Mouse (Mus musculus): Measurements from ENCODE around the gene Lgals9. TPM values are rescaled to one million over a fixed set of nuclear protein-coding genes. Genes with fewer than 3 reads are reported as not detected.
"Not testable (repeated sequence)": the region's sequence is repeated elsewhere in the genome, so short reads cannot be mapped to it uniquely, and the experiment has no call there.

The Lgals9 gene
- polyA plus RNA-seq, 1 experiment from 2014 or later = 12.3 TPM

DNA sequence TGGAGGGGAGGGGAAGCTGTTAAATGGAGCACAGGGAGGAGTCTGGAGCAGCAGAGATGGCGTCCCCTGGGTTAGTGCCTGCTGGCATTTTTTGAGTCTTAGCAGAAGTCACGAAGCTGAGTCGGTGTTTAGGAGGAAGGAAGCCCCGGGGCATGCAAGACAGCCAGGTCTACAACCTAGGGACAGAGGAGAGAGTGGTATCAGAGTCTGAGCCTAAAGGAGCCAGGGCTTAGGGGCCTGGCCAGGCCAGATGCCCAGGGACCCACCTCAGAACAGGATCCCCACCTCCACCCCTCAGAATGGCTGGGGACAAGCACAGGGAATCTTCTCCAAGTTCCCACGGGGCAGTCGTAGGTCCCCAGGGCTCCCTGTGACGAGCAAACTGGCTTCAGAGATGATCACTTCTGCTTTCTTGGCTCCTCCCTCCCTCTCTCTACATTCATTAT, 32.4 kb upstream of the Lgals9 start:
- Histone ChIP-seq H3K36me3 (peaks cover 59% of the 10 kb centered on the region), H3K27ac (no peak overlapping the region), H3K4me3 (no peak overlapping the region), H3K27me3 (no peaks in the 10 kb centered on the region), H3K4me1 (replicated peaks) (peaks cover 15% of the 10 kb centered on the region), H3K9ac (no peak overlapping the region), H3K4me2 (no peak overlapping the region), H3K9me3 (no peaks in the 10 kb centered on the region)
- ATAC-seq (ENCODE audit: low FRiP score) = no peak
- WGBS = 80% methylated on average over 7 of the region's 7 CpGs

DNA sequence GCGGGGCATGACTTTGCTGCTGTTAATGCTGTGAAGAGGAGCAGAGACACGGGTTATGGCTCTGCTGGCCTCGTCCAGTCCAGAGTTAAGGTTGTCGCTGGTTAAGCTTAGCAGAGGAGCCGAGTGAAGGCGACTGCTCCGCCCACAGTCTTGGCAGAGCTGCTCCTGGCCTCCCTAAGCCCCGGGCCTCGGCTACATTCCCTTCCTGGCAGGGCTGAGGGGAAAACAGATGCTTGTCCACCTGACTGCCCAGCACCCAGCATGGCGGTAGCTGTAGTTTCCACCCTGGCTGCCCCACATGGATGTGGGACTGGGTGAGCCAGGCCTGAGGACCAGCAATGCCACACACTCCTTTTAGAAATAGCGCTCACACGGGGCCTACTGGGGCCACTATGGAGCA, 31.5 kb upstream of the Lgals9 start:
- no peak overlapping the region for H3K9ac ChIP-seq
- no peak overlapping the region for H3K27ac ChIP-seq
- 66% methylated on average over 12 of the region's 12 CpGs for WGBS
- no peaks in the 10 kb centered on the region for H3K27me3 ChIP-seq
- H3K4me2 ChIP-seq = no peak overlapping the region
- H3K4me1 ChIP-seq (replicated peaks) = peaks cover 15% of the 10 kb centered on the region
- no peaks in the 10 kb centered on the region for H3K9me3 ChIP-seq
- peaks cover 52% of the 10 kb centered on the region for H3K36me3 ChIP-seq
- ATAC-seq (ENCODE audit: low FRiP score) = no peak
- H3K4me3 ChIP-seq = no peak overlapping the region

DNA sequence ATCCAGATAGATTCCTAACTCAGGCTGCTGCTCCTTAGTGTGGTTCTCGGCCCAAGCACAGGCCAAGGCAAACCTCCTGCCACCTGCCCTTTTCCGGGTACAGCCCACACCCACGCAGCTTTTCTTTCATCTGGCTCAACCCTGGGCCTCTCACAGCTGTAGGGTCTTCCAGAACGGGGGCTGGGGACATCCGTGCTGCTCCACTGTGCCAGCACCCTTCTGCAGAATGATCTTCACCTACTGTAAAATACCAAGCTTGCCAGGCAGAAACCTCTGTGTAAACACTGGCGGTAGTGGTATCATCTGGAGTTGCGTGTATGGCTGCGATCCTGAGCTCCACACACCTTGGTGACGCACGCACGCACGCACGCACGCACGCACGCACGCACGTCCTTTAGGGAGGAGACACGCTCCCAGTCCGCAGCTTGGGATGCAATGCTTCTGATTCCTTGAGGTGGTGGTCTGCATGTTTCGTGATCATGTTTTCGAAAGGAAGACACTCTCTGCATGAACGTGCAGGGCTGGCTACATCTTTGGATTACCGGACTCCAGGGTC, 31.0 kb upstream of the Lgals9 start:
- Histone ChIP-seq H3K36me3 (peaks cover 47% of the 10 kb centered on the region), H3K27ac (no peak overlapping the region), H3K9ac (0 out of 2 replicates have a peak overlapping the region, but pooled peaks have one; percentile 31), H3K4me3 (no peak overlapping the region), H3K27me3 (no peaks in the 10 kb centered on the region), H3K4me2 (no peak overlapping the region), H3K9me3 (no peaks in the 10 kb centered on the region), H3K4me1 (replicated peaks) (peaks cover 15% of the 10 kb centered on the region)
- ATAC-seq (ENCODE audit: low FRiP score) = no peak
- WGBS = 92% methylated on average over 24 of the region's 24 CpGs

DNA sequence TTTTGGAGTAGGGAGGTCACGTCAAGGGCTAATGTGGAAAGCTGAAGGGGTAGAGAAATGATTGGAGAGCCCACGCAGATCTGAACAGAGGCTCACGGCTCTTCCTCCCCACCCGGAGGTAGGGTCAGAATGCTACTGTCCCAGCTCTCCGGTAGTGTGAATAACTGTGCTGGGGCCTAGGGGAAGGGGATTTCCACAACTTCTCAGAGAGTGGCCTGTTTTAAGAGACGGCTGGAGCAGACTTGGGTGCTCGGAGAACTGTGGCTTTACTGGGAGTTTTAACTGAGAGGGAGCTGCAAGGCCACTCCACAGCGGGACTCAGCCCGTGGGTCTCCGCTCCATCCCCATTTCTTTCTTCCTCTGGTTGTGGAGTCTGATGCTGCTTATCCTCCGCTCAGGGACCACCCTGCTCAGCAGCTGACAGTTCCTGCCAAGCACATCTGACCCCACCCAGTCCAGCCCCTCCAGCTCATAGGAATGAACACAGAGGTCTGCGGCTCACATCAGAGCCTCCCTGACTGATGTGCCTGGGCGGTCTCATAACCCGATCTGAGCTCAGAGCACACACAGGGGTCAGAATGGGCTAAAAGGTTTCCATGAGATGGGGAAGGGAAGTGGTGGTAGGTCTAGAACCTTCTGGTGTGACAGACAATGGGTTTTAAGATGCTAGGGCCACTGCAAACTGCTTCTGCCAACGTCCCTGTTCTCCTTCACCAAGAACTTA, 30.0 kb upstream of the Lgals9 start:
- peaks cover 39% of the 10 kb centered on the region for H3K36me3 ChIP-seq
- no peak for ATAC-seq (ENCODE audit: low FRiP score)
- peak overlapping the region; percentile 2; the same call in 1 of the 2 replicates for H3K9ac ChIP-seq
- H3K4me2 ChIP-seq = no peak overlapping the region
- no peak overlapping the region; the same call in 1 of the 2 replicates for H3K27ac ChIP-seq
- no peak overlapping the region for H3K4me3 ChIP-seq
- H3K4me1 ChIP-seq (replicated peaks) = peaks cover 15% of the 10 kb centered on the region
- H3K27me3 ChIP-seq = no peaks in the 10 kb centered on the region
- 73% methylated on average over 15 of the region's 15 CpGs for WGBS
- H3K9me3 ChIP-seq = no peaks in the 10 kb centered on the region

DNA sequence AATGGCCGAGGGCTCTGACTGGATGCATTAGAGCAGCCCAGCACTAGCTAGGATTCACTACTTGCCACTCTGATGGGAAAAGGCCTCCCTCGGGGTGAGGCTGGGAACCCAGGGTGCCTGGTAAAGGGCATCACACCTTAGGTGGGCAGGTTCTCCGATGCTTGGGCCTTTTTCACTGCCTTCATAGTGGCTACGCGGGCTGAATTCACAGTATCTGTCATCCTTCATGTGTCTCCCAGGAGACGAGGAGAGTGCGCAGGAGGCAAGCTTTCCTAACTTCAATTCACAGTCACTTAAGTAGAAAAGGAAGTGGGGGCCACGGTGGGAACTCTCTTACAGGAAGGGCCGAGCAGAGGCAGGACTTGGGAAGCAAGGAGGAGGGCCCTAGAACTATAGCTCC, 29.1 kb upstream of the Lgals9 start:
- H3K9ac ChIP-seq = no peak overlapping the region
- no peaks in the 10 kb centered on the region for H3K27me3 ChIP-seq
- H3K4me2 ChIP-seq = no peak overlapping the region
- peaks cover 30% of the 10 kb centered on the region for H3K36me3 ChIP-seq
- H3K27ac ChIP-seq = no peak overlapping the region
- WGBS = 56% methylated on average over 9 of the region's 9 CpGs
- H3K4me1 ChIP-seq (replicated peaks) = peaks cover 15% of the 10 kb centered on the region
- no peak for ATAC-seq (ENCODE audit: low FRiP score)
- no peak overlapping the region for H3K4me3 ChIP-seq
- no peaks in the 10 kb centered on the region for H3K9me3 ChIP-seq

DNA sequence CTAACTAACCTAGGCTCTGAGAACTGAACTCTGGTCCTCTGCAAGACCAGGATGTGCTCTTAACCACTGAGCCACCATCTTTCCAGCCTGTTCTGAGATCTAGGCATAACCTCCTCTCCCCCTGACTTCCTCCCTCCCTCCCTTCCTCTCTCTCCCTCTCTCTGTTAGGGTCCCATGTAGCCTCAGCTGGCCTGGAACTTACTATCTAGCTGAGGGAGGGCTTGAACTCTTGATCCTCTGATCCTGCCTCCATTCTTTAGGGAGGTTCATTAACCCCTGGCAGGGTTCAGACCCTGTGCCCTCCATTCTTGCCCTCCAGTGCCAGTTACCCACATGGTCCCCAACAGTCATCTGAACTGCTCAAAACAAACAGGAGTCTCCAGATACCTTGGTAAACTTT, 28.3 kb upstream of the Lgals9 start:
- H3K36me3 ChIP-seq = peaks cover 22% of the 10 kb centered on the region
- no peaks in the 10 kb centered on the region for H3K9me3 ChIP-seq
- H3K9ac ChIP-seq = no peak overlapping the region
- no peak overlapping the region for H3K27ac ChIP-seq
- ATAC-seq (ENCODE audit: low FRiP score) = no peak
- no peak overlapping the region for H3K4me3 ChIP-seq
- peaks cover 15% of the 10 kb centered on the region for H3K4me1 ChIP-seq (replicated peaks)
- no peak overlapping the region for H3K4me2 ChIP-seq
- H3K27me3 ChIP-seq = no peaks in the 10 kb centered on the region

DNA sequence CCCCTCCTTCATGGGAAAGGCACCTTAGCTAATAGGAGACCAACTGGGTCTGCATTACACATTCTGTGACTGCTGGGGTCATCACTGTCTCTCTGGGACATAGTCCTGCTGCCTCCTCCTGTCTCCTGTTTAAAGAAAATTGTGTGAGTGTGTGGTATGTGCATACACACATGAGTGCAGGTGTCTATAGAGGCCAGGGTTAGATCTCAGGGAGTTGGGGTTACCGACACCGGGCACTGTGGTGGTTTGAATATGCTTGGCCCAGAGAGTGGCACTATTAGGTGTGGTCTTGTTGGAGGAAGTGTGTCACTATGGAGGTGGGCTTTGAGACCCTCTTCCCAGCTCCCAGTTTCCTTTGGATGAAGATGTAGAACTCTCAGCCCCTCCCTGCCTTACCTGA, 27.8 kb upstream of the Lgals9 start:
- H3K27me3 ChIP-seq = no peaks in the 10 kb centered on the region

DNA sequence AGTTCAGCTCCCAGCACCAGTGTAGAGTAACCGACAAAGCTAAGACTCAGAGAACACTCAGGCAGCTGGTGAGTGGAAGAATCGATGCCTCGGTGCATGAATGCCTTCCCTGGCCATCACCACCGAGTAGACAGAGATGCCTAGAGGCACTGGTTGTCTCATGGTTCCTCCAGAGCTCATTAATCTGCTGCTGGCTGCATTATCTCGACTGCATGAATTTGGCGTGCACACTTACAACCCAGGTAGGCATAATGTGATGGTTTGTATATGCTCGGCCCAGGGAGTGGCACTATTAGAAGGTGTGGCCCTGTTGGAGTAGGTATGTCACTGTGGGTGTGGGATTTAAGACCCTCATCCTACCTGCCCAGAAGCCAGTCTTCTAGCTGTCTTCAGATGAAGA, 24.1 kb upstream of the Lgals9 start:
- H3K36me3 ChIP-seq = no peaks in the 10 kb centered on the region
- WGBS = 74% methylated on average over 7 of the region's 7 CpGs
- no peaks in the 10 kb centered on the region for H3K9me3 ChIP-seq
- peaks cover 3% of the 10 kb centered on the region; the same call in 1 of the 2 replicates for H3K4me1 ChIP-seq (replicated peaks)
- no peak overlapping the region for H3K9ac ChIP-seq
- ATAC-seq (ENCODE audit: low FRiP score) = no peak
- H3K4me3 ChIP-seq = no peak overlapping the region
- no peaks in the 10 kb centered on the region for H3K27me3 ChIP-seq
- no peak overlapping the region for H3K27ac ChIP-seq
- no peak overlapping the region for H3K4me2 ChIP-seq

More for the DNA sequence above, 27.8 kb upstream of the Lgals9 start:
- ATAC-seq (ENCODE audit: low FRiP score) = no peak
- 95% methylated on average over 2 of the region's 2 CpGs for WGBS
- Histone ChIP-seq H3K9ac (no peak overlapping the region), H3K4me2 (no peak overlapping the region), H3K4me3 (no peak overlapping the region), H3K36me3 (peaks cover 17% of the 10 kb centered on the region), H3K27ac (no peak overlapping the region), H3K4me1 (replicated peaks) (peaks cover 15% of the 10 kb centered on the region), H3K9me3 (no peaks in the 10 kb centered on the region)

DNA sequence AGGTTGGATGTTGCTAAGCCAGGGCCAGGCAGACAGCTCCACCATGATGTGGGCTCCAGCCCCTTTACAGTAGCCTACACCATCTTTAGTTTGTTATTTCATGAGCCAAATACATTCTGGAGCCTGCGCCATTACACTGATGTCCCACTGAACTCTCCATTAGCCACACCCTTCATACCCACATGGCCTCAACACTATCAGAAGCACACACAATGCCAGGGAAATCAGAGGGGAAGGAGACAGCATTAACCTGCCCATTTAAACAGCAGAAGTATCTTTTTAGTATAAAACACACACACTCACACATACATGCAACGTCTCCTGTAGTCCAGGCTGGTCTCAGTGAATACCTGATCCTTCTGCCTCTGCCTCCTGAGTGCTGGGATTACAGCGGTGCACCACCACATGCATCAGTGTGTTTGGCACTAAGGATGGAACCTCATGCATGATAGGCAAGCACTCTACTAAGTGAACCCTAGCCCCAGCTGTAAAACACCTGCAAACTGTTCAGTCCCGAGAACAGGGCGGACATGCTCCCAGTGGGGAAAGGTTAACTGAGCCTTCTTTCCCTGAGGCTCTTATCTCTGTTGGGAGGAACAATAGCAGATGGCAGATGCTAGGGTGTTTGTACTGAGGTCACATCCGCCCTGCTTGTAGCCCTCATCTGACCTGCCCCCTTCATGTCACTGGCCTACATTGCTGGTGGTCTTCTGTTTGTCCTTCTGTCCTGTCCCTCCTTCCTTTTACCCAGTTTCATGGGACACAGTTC, 23.4 kb upstream of the Lgals9 start:
- WGBS = 66% methylated on average over 6 of the region's 6 CpGs
- ATAC-seq (ENCODE audit: low FRiP score) = no peak

DNA sequence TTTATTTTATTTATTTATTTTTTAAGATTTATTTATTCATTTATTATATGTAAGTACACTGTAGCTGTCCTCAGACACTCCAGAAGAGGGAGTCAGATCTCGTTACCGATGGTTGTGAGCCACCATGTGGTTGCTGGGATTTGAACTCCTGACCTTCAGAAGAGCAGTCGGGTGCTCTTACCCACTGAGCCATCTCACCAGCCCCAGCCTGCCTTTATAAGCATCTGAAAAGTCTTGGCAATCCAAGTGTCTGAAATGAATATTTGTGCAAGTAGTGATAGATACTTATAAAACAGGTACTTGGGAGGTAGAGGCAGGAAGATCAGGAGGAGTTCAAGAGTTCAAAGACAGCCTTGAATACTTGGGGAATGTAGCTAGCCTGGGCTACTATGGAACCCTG, 22.6 kb upstream of the Lgals9 start:
- 87% methylated on average over 3 of the region's 3 CpGs for WGBS
- not testable (repeated sequence) for ATAC-seq (ENCODE audit: low FRiP score); H3K4me1 ChIP-seq (replicated peaks); H3K4me2 ChIP-seq; H3K9ac ChIP-seq; H3K27ac ChIP-seq; H3K9me3 ChIP-seq; H3K36me3 ChIP-seq; H3K27me3 ChIP-seq; H3K4me3 ChIP-seq

More for the DNA sequence above, 23.4 kb upstream of the Lgals9 start:
- H3K27me3 ChIP-seq = no peaks in the 10 kb centered on the region
- H3K36me3 ChIP-seq = no peaks in the 10 kb centered on the region
- H3K27ac ChIP-seq = no peak overlapping the region
- H3K4me1 ChIP-seq (replicated peaks) = no peaks in the 10 kb centered on the region
- no peaks in the 10 kb centered on the region for H3K9me3 ChIP-seq
- H3K4me3 ChIP-seq = no peak overlapping the region
- no peak overlapping the region for H3K9ac ChIP-seq
- no peak overlapping the region for H3K4me2 ChIP-seq

DNA sequence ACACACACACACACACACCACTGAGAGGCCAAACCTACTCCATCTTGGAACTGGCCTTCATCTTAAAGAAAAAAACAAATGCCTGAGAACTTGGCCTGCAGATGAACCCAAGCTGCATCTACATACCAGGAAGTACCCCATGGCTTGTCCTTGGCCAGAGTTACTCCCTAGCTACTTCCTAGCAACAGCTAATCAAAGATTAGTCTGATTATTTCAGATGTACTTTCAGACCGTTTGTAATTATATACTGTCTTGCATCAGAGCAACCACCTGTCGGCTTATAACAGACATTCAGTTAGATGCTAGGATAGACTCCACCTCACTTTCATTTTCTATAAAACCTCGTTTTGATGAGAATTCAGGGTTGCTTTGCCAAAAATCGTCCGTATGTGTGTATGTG, 21.7 kb upstream of the Lgals9 start:
- Histone ChIP-seq H3K27ac (no peak overlapping the region), H3K4me2 (no peak overlapping the region), H3K9me3 (no peaks in the 10 kb centered on the region), H3K4me1 (replicated peaks) (peaks cover 5% of the 10 kb centered on the region), H3K9ac (no peak overlapping the region), H3K36me3 (no peaks in the 10 kb centered on the region), H3K4me3 (no peak overlapping the region), H3K27me3 (no peaks in the 10 kb centered on the region)
- WGBS = 77% methylated on average over 5 of the region's 5 CpGs
- ATAC-seq (ENCODE audit: low FRiP score) = no peak

DNA sequence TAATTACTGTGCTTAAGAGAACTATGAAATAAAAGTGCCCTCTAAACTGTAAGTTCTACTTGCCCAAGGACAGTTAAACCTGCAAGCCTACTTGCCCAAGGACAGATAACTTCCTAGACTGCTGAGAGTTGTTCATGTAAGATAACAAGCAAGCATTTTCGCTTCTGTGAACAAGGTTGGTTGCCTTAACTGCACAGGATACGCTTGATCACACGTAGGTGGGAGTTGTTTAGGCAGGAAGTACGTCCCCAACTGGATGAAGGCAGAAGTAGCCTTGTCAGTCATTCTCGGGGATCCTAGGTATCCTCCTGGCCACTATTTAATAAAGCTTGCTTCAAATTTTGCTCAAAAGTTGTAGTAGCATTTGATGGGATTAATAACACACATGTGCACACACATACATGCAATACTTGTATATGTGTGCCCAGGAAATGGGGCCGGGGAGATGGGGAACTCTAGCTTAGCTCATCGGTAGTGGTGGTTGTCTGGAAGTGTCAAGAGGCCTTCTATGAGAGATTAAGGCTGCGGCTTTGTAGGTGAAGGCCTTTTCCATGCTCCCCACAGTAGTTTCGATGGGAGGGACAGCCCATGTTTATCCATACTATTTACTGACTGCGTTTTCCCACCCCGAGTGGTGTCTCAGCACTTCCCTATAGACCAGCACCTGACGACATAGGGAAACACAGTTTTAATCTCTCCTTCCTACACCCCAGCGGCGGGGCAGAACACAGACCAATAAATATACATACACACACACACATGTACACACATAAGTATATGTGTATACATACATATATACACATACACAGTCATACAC, 21.0 kb upstream of the Lgals9 start:
- H3K27ac ChIP-seq = no peak overlapping the region
- H3K27me3 ChIP-seq = no peaks in the 10 kb centered on the region
- H3K4me1 ChIP-seq (replicated peaks) = peaks cover 5% of the 10 kb centered on the region
- no peak for ATAC-seq (ENCODE audit: low FRiP score)
- no peak overlapping the region for H3K4me3 ChIP-seq
- no peak overlapping the region for H3K4me2 ChIP-seq
- H3K9me3 ChIP-seq = no peaks in the 10 kb centered on the region
- 92% methylated on average over 14 of the region's 14 CpGs for WGBS
- no peaks in the 10 kb centered on the region for H3K36me3 ChIP-seq
- H3K9ac ChIP-seq = no peak overlapping the region

All from hindbrain, embryonic 13.5 days (tissue).